Mouse (Mus musculus) testis, adult 2 months (tissue): ENCODE measurements around the gene Hist1h1c.

ENCODE experiments used
- CTCF ChIP-seq: fragments of 200-500 bp; IDR thresholded peaks from 2 replicates; pipeline ENCODE4 v1.5.1; 2012; ENCODE audit warnings: low read depth, mild to moderate bottlenecking, inconsistent platforms, low read length, moderate library complexity; ENCODE audit not compliant: control insufficient read depth, insufficient read depth, insufficient replicate concordance
- POLR2A ChIP-seq: fragments of 200-500 bp; IDR thresholded peaks from 2 replicates; pipeline ENCODE4 v1.6.1; 2012; ENCODE audit warnings: low read depth, mild to moderate bottlenecking, inconsistent platforms, low read length, moderate library complexity; ENCODE audit not compliant: control insufficient read depth

DNA sequence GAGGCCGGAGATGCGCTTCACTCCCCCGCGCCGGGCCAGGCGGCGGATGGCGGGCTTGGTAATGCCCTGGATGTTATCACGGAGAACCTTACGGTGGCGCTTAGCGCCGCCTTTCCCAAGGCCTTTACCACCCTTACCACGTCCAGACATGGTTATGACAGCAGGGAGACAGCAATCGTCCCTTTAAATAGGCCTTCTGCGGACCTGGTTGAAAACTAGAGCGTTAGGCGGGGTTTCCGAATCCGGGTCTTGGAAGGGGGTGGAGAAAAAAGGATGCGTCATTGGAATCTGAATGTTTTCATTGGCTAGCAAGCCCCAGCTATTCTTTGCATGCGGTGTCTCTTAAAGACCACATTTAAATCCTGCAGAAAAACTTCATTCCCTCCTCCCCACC, 40.3 kb upstream of the Hist1h1c start, which contains the start of gene Hist1h4c:
- TF ChIP-seq CTCF, result no peak
- peak; percentile 100 for TF ChIP-seq POLR2A
